Mouse (Mus musculus) T-cell, adult 66 days (primary cell): Measurements from ENCODE around the gene Hist1h2ak. TPM values are rescaled to one million over a fixed set of nuclear protein-coding genes. Genes with fewer than 3 reads are reported as not detected.

Source experiments
- total RNA-seq, 2 experiments: library from RNA; stranded (reverse); gene quantifications; 3 replicates in 1 of 2; 4 replicates in 1 of 2; pipeline ENCODE4 v1.2.4; 2023

Hist1h2ak gene
- total RNA-seq, result 10 to 100 TPM; 34.6 to 52.1 TPM

DNA sequence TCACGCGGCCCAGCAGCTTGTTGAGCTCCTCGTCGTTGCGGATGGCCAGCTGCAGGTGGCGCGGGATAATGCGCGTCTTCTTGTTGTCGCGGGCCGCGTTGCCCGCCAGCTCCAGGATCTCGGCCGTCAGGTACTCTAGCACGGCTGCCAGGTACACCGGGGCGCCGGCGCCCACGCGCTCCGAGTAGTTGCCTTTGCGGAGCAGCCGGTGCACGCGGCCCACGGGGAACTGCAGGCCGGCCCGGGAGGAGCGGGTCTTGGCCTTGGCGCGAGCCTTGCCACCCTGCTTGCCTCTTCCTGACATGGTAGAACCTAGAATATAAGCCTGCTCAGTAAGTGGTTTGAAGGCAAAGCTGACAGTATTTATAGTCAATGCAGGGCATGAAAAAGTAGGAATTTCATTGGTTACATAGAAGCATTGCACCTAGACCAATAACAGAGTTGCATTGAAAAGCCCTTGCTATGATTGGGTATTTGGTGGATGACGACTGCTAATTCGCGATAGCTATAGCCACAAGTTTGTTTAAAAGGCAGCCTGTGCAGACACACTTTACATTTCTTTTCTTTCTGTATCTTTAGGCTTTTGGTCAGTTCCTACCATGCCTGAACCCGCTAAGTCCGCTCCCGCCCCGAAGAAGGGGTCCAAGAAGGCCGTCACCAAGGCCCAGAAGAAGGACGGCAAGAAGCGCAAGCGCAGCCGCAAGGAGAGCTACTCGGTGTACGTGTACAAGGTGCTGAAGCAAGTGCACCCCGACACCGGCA lies at the start of gene Hist1h2ak, which contains the start of gene Hist1h2bn:
TSS of gene Hist1h2ak (minus strand) at position 304 of the 762 bp plus-strand sequence.
TSS of gene Hist1h2bn (plus strand) at position 600 of the 762 bp plus-strand sequence.

DNA sequence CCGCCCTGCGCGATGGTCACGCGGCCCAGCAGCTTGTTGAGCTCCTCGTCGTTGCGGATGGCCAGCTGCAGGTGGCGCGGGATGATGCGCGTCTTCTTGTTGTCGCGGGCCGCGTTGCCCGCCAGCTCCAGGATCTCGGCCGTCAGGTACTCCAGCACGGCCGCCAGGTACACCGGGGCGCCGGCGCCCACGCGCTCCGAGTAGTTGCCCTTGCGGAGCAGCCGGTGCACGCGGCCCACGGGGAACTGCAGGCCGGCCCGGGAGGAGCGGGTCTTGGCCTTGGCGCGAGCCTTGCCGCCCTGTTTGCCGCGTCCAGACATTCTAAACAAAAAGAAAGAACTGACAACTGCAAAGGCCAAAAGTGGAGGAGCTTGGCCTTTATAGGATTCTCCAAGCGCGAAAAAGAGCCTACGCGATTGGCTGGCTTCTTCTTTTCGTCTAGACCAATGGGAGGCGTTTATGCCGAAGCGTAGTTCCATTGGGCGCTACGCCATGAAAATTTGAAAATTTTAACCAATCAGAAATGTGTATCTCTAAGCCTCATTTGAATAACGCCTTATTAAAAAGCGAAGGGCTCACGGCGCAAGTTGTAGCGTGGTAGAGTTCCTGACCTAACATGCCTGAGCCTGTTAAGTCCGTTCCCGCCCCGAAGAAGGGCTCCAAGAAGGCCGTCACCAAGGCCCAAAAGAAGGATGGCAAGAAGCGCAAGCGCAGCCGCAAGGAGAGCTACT lies 33.4 kb upstream of the Hist1h2ak start, which contains the start of the genes Hist1h2an and Hist1h2bp:
TSS of gene Hist1h2an (minus strand) at position 320 of the 731 bp plus-strand sequence.
TSS of gene Hist1h2bp (plus strand) at position 563 of the 731 bp plus-strand sequence.

DNA sequence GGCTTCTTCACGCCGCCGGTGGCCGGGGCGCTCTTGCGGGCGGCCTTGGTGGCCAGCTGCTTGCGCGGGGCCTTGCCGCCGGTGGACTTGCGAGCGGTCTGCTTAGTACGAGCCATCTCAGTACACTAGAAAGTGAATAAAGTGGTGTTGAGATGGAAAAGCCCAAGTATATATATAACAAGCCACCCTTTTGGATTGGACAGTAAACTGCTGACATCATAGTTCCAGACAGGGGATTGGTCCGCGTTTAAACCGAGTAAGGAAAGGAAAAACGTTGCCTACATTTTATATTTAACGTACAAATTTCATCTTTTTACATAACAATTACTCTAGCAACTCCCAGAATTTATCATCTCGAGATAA lies 29.6 kb upstream of the Hist1h2ak start, which contains the start of gene Hist1h3i:
TSS of gene Hist1h3i (minus strand) at position 116 of the 363 bp plus-strand sequence.

DNA sequence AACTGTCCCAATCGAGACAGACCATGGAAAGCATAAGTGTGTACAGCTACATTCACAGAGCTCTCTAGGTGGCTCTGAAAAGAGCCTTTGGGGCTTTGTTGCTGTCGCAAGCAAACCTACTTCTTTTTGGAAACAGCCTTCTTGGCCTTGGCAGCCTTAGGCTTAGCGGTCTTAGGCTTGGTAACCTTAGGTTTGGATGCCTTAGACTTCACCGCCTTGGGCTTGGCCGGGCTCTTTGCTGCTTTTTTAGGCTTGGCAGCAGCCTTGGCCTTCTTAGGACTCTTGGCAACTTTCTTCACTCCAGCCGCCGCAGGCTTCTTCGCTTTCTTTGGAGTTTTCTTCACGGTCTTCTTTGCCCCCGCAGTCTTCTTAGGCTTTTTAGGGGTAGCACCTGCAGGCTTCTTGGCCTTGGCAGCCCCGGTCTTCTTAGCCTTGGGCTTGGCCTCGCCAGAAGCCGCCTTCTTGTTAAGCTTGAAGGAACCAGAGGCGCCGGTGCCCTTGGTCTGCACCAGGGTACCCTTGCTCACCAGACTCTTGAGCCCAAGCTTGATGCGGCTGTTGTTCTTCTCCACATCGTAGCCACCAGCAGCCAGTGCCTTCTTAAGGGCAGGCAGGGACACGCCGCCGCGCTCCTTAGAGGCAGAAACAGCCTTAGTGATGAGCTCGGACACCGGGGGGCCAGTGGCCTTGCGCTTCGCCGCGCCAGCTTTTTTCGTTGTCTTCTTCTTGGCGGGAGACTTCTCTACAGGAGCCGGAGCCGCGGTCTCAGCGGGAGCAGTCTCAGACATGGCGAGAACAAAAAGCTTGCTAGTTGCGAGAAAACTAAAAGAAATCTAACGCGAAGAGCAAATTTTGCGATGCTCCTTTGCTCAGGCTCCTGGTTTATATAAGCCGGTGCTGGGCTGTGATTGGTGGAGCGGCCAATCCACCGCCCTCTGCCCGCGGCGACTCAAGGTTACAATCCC lies 26.4 kb upstream of the Hist1h2ak start, which contains the start of gene Hist1h1b:
TSS of gene Hist1h1b (minus strand) at position 859 of the 965 bp plus-strand sequence.

DNA sequence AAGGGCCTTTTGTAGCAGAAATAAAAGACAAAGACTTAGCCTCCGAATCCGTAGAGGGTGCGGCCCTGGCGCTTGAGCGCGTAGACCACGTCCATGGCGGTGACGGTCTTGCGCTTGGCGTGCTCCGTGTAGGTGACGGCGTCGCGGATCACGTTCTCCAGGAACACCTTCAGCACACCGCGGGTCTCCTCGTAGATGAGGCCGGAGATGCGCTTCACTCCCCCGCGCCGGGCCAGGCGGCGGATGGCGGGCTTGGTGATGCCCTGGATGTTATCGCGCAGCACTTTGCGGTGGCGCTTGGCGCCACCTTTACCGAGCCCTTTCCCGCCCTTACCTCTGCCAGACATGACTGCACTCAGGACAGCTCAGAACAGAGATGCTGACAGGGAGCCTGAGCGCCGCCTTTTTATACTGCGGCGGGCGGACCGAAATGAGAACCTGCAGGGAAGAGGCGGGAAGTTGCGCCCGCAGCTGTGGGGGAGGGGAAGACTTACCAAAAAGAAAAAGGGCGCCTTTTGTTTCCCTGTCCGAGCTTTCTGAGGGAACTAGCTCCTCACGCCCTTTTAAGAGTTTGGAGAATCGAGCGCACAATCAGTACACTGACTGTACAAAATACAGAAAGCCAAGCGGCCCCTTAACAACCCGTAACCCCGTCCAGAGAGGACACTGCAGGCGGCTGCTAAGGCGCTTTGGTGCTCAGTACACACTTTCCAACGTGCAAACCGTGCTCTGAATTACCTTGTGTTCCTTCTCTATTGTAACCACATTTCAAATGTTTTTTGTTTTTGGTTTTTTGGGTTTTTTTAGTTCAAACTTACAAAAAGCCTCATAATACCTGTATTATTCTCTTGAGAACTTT lies 3.2 kb downstream of the Hist1h2ak start, which contains the start of gene Hist1h4k:
TSS of gene Hist1h4k (minus strand) at position 347 of the 859 bp plus-strand sequence.

DNA sequence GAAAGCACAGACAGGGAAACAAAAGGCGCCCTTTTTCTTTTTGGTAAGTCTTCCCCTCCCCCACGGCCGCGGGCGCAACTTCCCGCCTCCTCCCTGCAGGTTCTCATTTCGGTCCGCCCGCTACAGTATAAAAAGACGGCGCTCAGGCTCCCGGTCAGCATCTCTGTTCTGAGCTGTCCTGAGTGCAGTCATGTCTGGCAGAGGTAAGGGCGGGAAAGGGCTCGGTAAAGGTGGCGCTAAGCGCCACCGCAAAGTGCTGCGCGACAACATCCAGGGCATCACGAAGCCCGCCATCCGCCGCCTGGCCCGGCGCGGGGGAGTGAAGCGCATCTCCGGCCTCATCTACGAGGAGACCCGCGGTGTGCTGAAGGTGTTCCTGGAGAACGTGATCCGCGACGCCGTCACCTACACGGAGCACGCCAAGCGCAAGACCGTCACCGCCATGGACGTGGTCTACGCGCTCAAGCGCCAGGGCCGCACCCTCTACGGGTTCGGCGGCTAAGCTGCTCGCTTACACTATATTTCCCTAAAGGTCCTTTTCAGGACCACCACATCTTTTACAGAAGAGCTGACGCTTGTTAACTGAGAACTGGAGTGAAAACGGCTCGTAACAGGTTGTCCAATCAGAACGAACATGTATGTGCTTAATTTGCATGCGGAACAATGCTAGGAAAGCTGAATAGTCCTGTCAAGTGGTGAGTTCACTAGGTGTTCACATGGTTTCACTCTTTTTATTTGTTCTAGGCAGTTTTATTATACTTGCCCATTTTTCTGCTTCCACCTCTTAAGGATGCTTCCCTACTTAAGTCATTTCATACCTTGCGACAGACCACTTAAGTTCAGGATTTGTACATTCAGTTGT lies 18.5 kb downstream of the Hist1h2ak start, which contains the start of gene Hist1h4j:
TSS of gene Hist1h4j (plus strand) at position 159 of the 862 bp plus-strand sequence.

DNA sequence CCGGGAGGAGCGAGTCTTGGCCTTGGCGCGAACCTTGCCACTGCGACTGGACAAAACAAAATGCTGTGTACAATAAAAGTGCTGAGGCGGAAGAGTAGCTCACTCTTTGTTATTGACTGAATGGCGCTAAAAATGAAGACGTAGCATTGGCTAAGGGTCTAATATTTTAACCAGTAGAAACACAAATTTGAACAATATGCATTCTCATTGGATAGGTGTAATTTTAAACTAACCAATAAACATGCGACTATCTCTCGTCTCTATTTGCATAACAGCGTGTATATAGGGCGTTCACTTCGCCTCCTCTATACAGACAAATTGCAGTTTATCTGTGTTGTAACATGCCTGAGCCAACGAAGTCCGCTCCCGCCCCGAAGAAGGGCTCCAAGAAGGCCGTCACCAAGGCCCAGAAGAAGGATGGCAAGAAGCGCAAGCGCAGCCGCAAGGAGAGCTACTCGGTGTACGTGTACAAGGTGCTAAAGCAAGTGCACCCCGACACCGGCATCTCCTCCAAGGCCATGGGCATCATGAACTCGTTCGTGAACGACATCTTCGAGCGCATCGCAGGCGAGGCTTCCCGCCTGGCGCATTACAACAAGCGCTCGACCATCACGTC lies 31.8 kb downstream of the Hist1h2ak start, which contains the start of gene Hist1h2bm:
TSS of gene Hist1h2bm (plus strand) at position 288 of the 616 bp plus-strand sequence.

DNA sequence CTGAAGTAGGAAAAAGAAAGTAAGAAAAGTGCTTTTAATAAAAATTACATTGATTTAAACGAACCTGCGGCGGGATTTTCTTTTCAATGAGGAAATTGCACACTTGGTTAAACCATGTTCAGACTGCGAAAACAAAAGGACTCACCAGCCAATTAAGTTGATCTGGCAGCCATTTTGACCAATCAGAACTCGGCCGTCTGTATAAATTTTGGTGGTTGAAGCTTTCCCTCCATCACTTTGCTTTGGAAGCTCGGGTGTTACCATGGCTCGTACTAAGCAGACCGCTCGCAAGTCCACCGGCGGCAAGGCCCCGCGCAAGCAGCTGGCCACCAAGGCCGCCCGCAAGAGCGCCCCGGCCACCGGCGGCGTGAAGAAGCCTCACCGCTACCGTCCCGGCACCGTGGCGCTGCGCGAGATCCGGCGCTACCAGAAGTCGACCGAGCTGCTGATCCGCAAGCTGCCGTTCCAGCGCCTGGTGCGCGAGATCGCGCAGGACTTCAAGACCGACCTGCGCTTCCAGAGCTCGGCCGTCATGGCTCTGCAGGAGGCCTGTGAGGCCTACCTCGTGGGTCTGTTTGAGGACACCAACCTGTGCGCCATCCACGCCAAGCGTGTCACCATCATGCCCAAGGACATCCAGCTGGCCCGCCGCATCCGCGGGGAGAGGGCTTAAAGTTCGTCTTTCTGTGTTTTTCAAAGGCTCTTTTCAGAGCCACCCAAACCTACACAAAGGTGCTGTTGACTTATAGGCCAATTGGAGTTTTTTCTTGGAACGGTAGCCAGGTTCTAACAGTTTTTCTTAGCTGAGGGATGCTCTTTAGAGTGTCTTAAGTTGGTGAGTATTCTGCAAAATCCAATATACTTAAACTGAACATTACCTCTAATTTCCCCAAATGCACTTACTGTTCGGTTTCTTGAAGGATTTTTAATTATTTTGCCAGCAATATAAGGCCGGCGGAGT lies 36.0 kb downstream of the Hist1h2ak start, which contains the start of gene Hist1h3h:
TSS of gene Hist1h3h (plus strand) at position 263 of the 961 bp plus-strand sequence.

DNA sequence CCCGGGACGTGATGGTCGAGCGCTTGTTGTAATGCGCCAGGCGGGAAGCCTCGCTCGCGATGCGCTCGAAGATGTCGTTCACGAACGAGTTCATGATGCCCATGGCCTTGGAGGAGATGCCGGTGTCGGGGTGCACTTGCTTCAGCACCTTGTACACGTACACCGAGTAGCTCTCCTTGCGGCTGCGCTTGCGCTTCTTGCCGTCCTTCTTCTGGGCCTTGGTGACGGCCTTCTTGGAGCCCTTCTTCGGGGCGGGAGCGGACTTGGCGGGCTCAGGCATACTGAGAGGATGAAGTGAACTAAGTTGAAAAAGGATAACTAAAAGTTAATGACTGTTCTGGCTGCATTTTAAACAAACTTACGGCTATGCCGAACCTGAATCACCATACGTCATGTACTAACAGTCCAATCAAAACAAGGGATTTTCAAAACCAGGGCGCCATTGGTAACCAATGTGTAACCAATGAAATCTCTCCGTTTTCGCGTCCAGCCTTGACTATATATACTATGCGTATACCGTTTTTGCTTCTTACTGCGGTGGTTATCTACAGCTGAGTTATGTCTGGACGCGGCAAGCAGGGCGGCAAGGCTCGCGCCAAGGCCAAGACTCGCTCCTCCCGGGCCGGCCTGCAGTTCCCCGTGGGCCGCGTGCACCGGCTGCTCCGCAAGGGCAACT lies 37.6 kb downstream of the Hist1h2ak start, which contains the start of the genes Hist1h2bl and Hist1h2ai:
TSS of gene Hist1h2bl (minus strand) at position 280 of the 676 bp plus-strand sequence.
TSS of gene Hist1h2ai (plus strand) at position 559 of the 676 bp plus-strand sequence.

Other genes with a start within 250 kb of the Hist1h2ak start
- gene Zkscan8, start 222.7 kb downstream of the Hist1h2ak start, total RNA-seq, result 10 to 100 TPM; 11.1 to 11.3 TPM
- not detected for gene Olfr1366, start 211.0 kb downstream of the Hist1h2ak start, total RNA-seq
- not detected for gene Olfr1535, start 193.9 kb downstream of the Hist1h2ak start, total RNA-seq
- gene Olfr1364, start 172.1 kb downstream of the Hist1h2ak start, total RNA-seq, result not detected
- gene Olfr1362, start 139.8 kb downstream of the Hist1h2ak start, total RNA-seq, result not detected
- gene Olfr11, start 111.3 kb downstream of the Hist1h2ak start, total RNA-seq, result not detected
- not detected for gene Olfr1361, start 90.4 kb downstream of the Hist1h2ak start, total RNA-seq
- not detected for gene Olfr1360, start 76.4 kb downstream of the Hist1h2ak start, total RNA-seq
- gene Olfr1359, start 55.7 kb downstream of the Hist1h2ak start, total RNA-seq, result not detected
- gene Hist1h2bl, start 37.7 kb downstream of the Hist1h2ak start, total RNA-seq, result 100 to 1,000 TPM in 1 of 2 experiments, 10 to 100 TPM in 1; 41.0 to 101 TPM
- gene Hist1h2ai, start 37.4 kb downstream of the Hist1h2ak start, total RNA-seq, result 10 to 100 TPM; 69.0 to 85.5 TPM
- gene Hist1h3h, start 36.2 kb downstream of the Hist1h2ak start, total RNA-seq, result 100 to 1,000 TPM in 1 of 2 experiments, 10 to 100 TPM in 1; 63.3 to 163 TPM
- 10 to 100 TPM in 1 of 2 experiments, 1 to 10 TPM in 1; 9.3 to 35.0 TPM for gene Hist1h2bm, start 31.8 kb downstream of the Hist1h2ak start, total RNA-seq
- gene Hist1h4j, start 18.8 kb downstream of the Hist1h2ak start, total RNA-seq, result 10 to 100 TPM in 1 of 2 experiments, 1 to 10 TPM in 1; 9.9 to 32.0 TPM
- gene Hist1h4k, start 3.3 kb downstream of the Hist1h2ak start, total RNA-seq, result 100 to 1,000 TPM; 339 to 539 TPM
- gene Hist1h2bn, start 296 bp upstream of the Hist1h2ak start, total RNA-seq, result 100 to 1,000 TPM in 1 of 2 experiments, 10 to 100 TPM in 1; 62.8 to 108 TPM
- gene Hist1h1b, start 26.8 kb upstream of the Hist1h2ak start, total RNA-seq, result 10 to 100 TPM; 20.5 to 68.4 TPM
- gene Hist1h3i, start 29.5 kb upstream of the Hist1h2ak start, total RNA-seq, result 100 to 1,000 TPM in 1 of 2 experiments, 10 to 100 TPM in 1; 89.3 to 207 TPM
- gene Hist1h2an, start 33.4 kb upstream of the Hist1h2ak start, total RNA-seq, result 10 to 100 TPM in 1 of 2 experiments, 1 to 10 TPM in 1; 8.2 to 18.6 TPM
- gene Hist1h2bp, start 33.6 kb upstream of the Hist1h2ak start, total RNA-seq, result 10 to 100 TPM; 22.1 to 55.1 TPM
- 100 to 1,000 TPM in 1 of 2 experiments, 10 to 100 TPM in 1; 85.1 to 138 TPM for gene Hist1h2bq, start 56.4 kb upstream of the Hist1h2ak start, total RNA-seq
- 100 to 1,000 TPM; 104 to 232 TPM for gene Hist1h2ao, start 56.6 kb upstream of the Hist1h2ak start, total RNA-seq
- gene Hist1h4m, start 57.9 kb upstream of the Hist1h2ak start, total RNA-seq, result 100 to 1,000 TPM; 266 to 341 TPM
- 100 to 1,000 TPM in 1 of 2 experiments, 10 to 100 TPM in 1; 17.4 to 191 TPM for gene Hist1h4n, start 78.4 kb upstream of the Hist1h2ak start, total RNA-seq
- gene Hist1h2ap, start 79.7 kb upstream of the Hist1h2ak start, total RNA-seq, result 10 to 100 TPM; 52.5 to 94.4 TPM
- gene Hist1h2br, start 79.9 kb upstream of the Hist1h2ak start, total RNA-seq, result 100 to 1,000 TPM in 1 of 2 experiments, 10 to 100 TPM in 1; 85.9 to 136 TPM
- gene Zfp184, start 191.3 kb upstream of the Hist1h2ak start, total RNA-seq, result under 1 TPM; 0.36 to 0.67 TPM
- not detected for gene Pom121l2, start 227.4 kb upstream of the Hist1h2ak start, total RNA-seq